Mouse (Mus musculus) hindbrain, embryonic 11.5 days (tissue): Measurements from ENCODE around the gene Fbxl17. TPM values are rescaled to one million over a fixed set of nuclear protein-coding genes. Genes with fewer than 3 reads are reported as not detected.

Source experiments
- ATAC-seq: fragments of 200-750 bp; cut with Nextera tagmentation; 2 replicates; pipeline ENCODE4 v1.8.0; 2017; ENCODE audit warnings: mild to moderate bottlenecking, moderate TSS enrichment, moderate library complexity; ENCODE audit not compliant: low FRiP score
- DNase-seq: peaks from one replicate; pipeline ENCODE4 v3.0.0-alpha.2; 2015; ENCODE audit warnings: low spot score
- H3K27ac ChIP-seq: fragments of 300-500 bp; sonication (generic); 2 replicates; pipeline ENCODE4 v1.5.1; 2014; ENCODE audit warnings: mild to moderate bottlenecking, low read depth, low read length
- H3K27me3 ChIP-seq: fragments of 300-500 bp; sonication (generic); 2 replicates; pipeline ENCODE4 v1.6.1; 2014; ENCODE audit warnings: mild to moderate bottlenecking, low read length, moderate library complexity, mixed read lengths; ENCODE audit not compliant: control insufficient read depth, insufficient read depth
- H3K36me3 ChIP-seq: fragments of 300-500 bp; sonication (generic); 2 replicates; pipeline ENCODE4 v1.6.1; 2014; ENCODE audit warnings: mild to moderate bottlenecking, low read length, moderate library complexity, mixed read lengths; ENCODE audit not compliant: control insufficient read depth, insufficient read depth
- H3K4me1 ChIP-seq: fragments of 300-500 bp; sonication (generic); replicated peaks from 2 replicates; pipeline ENCODE4 v1.6.1; 2014; ENCODE audit warnings: low read length, mixed read lengths; ENCODE audit not compliant: control insufficient read depth, insufficient read depth
- H3K4me2 ChIP-seq: fragments of 300-500 bp; sonication (generic); replicated peaks from 2 replicates; pipeline ENCODE4 v1.6.1; 2014; ENCODE audit warnings: mild to moderate bottlenecking, low read depth, low read length
- H3K4me3 ChIP-seq: fragments of 300-500 bp; sonication (generic); 2 replicates; pipeline ENCODE4 v1.5.1; 2014; ENCODE audit warnings: low read depth, low read length
- H3K9ac ChIP-seq: fragments of 300-500 bp; sonication (generic); 2 replicates; pipeline ENCODE4 v1.6.1; 2014; ENCODE audit warnings: low read depth, low read length
- H3K9me3 ChIP-seq: fragments of 300-500 bp; sonication (generic); 2 replicates; pipeline ENCODE4 v1.6.1; 2016; ENCODE audit warnings: low read length; ENCODE audit not compliant: control insufficient read depth
- WGBS: fragments of 180-500 bp; shearing (Covaris S2); extraction: QIAGEN DNeasy Blood & Tissue Kit; methylation state at CpG from one replicate; pipeline ENCODE4 v1.1.7; 2014; 5-methylcytosine and 5-hydroxymethylcytosine counted together
- polyA plus RNA-seq: library from polyadenylated mRNA; unstranded; fragments of >200 nt; fragmentation: Nextera tagmentation; extraction: Ambion mirVana; gene quantifications from 2 replicates; pipeline ENCODE4 v1.2.1, GENCODE M21; 2014

Gene Fbxl17
- polyA plus RNA-seq, 1 experiment from 2014 or later = 9.1 TPM

GRCm38 (mm10) chr17:63282004-63282403 lies 217.8 kb downstream of the Fbxl17 start:
- no peak overlapping the region for H3K27ac ChIP-seq
- no peak overlapping the region for H3K4me3 ChIP-seq
- no peaks in the 10 kb centered on the region for H3K36me3 ChIP-seq
- 72% methylated on average over 5 of the region's 5 CpGs for WGBS
- no peak overlapping the region for H3K9ac ChIP-seq
- H3K27me3 ChIP-seq = no peaks in the 10 kb centered on the region
- no peak for DNase-seq
- no peak for ATAC-seq
- no peak overlapping the region for H3K4me2 ChIP-seq
- no peaks in the 10 kb centered on the region for H3K9me3 ChIP-seq
- no peaks in the 10 kb centered on the region for H3K4me1 ChIP-seq

GRCm38 (mm10) chr17:63280990-63281389 lies 218.8 kb downstream of the Fbxl17 start:
- no peak overlapping the region for H3K27ac ChIP-seq
- ATAC-seq (no peak), DNase-seq (no peak)
- no peaks in the 10 kb centered on the region for H3K36me3 ChIP-seq
- H3K9ac ChIP-seq = no peak overlapping the region
- H3K4me3 ChIP-seq = no peak overlapping the region
- 75% methylated on average over 2 of the region's 2 CpGs for WGBS
- no peak overlapping the region for H3K4me2 ChIP-seq
- H3K4me1 ChIP-seq = no peaks in the 10 kb centered on the region
- no peaks in the 10 kb centered on the region for H3K27me3 ChIP-seq
- H3K9me3 ChIP-seq = no peaks in the 10 kb centered on the region

GRCm38 (mm10) chr17:63279144-63279543 lies 220.7 kb downstream of the Fbxl17 start:
- no peak overlapping the region for H3K4me3 ChIP-seq
- no peaks in the 10 kb centered on the region for H3K4me1 ChIP-seq
- 83% methylated on average over 4 of the region's 4 CpGs for WGBS
- H3K36me3 ChIP-seq = no peaks in the 10 kb centered on the region
- H3K9me3 ChIP-seq = no peaks in the 10 kb centered on the region
- H3K9ac ChIP-seq = no peak overlapping the region
- DNase-seq (no peak), ATAC-seq (no peak)
- H3K4me2 ChIP-seq = no peak overlapping the region
- H3K27me3 ChIP-seq = no peaks in the 10 kb centered on the region
- no peak overlapping the region for H3K27ac ChIP-seq

DNA sequence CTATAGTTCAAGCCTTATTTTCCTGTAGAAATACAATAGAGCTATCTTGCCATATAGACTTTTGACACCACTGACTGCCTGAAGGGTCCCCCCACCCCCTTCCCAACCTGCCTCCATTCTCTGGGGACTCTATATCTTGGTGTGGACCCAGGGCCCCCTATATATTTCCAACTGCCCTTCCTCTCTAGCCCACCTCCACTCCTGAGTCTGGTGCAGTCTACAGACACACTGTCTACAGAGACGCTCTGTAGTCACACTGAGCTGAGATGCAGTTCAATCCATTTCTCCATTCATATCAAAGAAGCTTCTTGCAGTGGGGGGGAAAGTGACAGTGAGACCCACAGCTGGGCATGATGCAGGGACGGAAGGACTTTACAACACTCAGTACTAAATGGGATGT lies 226.5 kb downstream of the Fbxl17 start:
- Histone ChIP-seq H3K4me3 (no peak overlapping the region), H3K4me1 (no peaks in the 10 kb centered on the region), H3K27ac (no peak overlapping the region), H3K9me3 (no peaks in the 10 kb centered on the region), H3K27me3 (no peaks in the 10 kb centered on the region), H3K9ac (no peak overlapping the region), H3K36me3 (no peaks in the 10 kb centered on the region), H3K4me2 (no peak overlapping the region)
- no peak for ATAC-seq
- 86% methylated on average over 2 of the region's 2 CpGs for WGBS
- DNase-seq = no peak

DNA sequence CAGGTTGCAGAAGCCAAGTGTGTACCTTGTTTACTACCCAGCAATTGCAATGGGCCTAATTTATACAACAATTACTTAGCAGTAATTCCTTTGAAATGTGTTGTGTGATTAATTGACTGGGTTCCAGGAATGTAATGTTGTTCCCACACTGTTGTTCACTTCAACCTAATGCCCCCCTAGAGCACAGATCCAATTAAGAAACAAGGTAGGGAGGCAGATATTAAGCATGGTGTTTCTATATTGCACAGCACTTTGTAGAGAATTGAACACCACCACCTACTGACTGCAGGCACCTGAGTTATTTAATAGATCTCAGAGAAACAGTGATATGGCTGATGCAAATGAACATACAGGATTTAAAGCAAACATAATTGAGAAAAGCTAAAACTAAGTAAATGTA lies 226.9 kb downstream of the Fbxl17 start:
- Histone ChIP-seq H3K27me3 (no peaks in the 10 kb centered on the region), H3K4me3 (no peak overlapping the region), H3K4me1 (no peaks in the 10 kb centered on the region), H3K9me3 (no peaks in the 10 kb centered on the region), H3K36me3 (no peaks in the 10 kb centered on the region), H3K27ac (no peak overlapping the region), H3K4me2 (no peak overlapping the region), H3K9ac (no peak overlapping the region)
- ATAC-seq (no peak), DNase-seq (no peak)

DNA sequence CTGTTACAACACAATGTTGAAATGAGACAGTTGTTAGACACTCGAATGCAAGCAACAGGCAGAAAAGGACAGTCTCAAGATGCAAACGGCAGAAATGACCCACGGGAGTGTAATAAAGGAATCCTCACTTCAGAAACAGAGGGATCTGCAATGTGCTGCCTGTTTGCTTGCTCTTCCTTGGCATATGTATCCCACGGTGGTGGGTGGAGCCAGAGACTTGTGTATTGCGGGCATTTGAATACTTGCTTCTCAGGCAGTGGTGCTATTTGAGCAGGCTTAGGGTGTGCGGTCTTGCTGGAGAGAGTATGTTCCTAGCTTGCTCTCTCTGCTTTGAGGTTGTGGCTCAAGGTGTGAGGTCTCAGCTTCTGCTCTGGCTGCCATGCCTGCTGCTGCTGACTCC lies 228.8 kb downstream of the Fbxl17 start:
- no peak overlapping the region for H3K4me3 ChIP-seq
- ATAC-seq (no peak), DNase-seq (no peak)
- no peaks in the 10 kb centered on the region for H3K4me1 ChIP-seq
- H3K27me3 ChIP-seq = no peaks in the 10 kb centered on the region
- no peak overlapping the region for H3K4me2 ChIP-seq
- H3K9ac ChIP-seq = no peak overlapping the region
- no peaks in the 10 kb centered on the region for H3K9me3 ChIP-seq
- no peak overlapping the region for H3K27ac ChIP-seq
- 79% methylated on average over 6 of the region's 6 CpGs for WGBS
- H3K36me3 ChIP-seq = no peaks in the 10 kb centered on the region

GRCm38 (mm10) chr17:63270513-63270912 lies 229.3 kb downstream of the Fbxl17 start:
- Histone ChIP-seq H3K4me2 (no peak overlapping the region), H3K27ac (no peak overlapping the region), H3K9ac (no peak overlapping the region), H3K27me3 (no peaks in the 10 kb centered on the region), H3K4me3 (no peak overlapping the region), H3K36me3 (no peaks in the 10 kb centered on the region), H3K9me3 (no peaks in the 10 kb centered on the region), H3K4me1 (no peaks in the 10 kb centered on the region)
- WGBS = 89% methylated on average over 5 of the region's 5 CpGs
- ATAC-seq (no peak), DNase-seq (no peak)

DNA sequence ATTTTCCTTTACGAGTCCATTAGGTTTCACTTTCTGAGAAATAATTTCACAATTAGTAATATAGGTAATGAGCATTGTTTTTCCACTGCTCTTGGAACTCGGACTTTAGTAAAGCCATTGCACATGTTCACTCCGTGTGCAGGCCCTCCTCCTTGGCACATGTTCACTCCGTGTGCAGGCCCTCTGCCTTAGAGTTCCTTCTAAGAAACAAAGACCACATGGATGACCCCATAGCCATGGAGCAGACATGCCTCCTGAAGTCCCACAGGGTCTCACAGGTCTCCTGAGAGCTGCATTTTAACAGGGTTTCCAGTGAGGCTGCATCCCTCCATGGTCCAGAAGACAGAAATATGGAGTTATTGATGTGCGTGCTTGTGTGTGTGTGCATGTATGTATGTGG lies 237.1 kb downstream of the Fbxl17 start:
- Histone ChIP-seq H3K27ac (no peak overlapping the region), H3K27me3 (no peaks in the 10 kb centered on the region)

DNA sequence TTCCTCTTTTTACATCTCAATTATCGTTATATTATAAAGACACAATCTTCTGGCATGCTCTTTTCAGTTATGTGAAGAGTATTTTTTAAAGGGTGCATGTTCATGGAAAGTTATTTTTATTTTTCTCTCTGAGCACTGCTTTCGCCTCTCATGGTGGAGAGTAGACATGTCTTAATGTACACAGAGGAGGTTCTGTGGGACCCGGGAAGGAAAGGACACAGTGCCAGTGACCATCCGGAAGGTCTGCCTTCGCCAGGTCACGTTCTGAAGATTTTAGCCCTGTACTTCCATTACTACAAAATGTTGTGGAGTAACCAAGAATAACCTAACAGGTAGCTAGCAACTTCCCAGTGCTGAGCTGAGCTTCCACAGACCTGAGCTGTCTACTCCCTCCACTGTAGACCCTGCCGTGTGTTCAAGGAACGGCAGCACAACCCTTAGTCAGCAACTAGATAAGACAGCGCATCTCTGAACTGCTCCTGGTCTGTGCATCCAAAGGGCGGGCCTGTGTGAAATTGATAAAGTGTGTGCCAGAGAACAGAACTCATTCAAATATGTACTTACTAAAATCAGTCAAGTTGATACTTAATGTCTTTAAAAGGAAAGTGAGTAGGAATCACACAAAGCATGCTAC lies 238.2 kb downstream of the Fbxl17 start:
- H3K4me1 ChIP-seq = no peaks in the 10 kb centered on the region
- no peaks in the 10 kb centered on the region for H3K36me3 ChIP-seq
- H3K9me3 ChIP-seq = no peaks in the 10 kb centered on the region
- H3K4me3 ChIP-seq = no peak overlapping the region
- H3K9ac ChIP-seq = no peak overlapping the region
- DNase-seq = no peak
- no peak overlapping the region for H3K4me2 ChIP-seq
- no peak overlapping the region for H3K27ac ChIP-seq
- no peak for ATAC-seq
- no peaks in the 10 kb centered on the region for H3K27me3 ChIP-seq
- 92% methylated on average over 10 of the region's 10 CpGs for WGBS

More for the DNA sequence above, 237.1 kb downstream of the Fbxl17 start:
- Histone ChIP-seq H3K9me3 (no peaks in the 10 kb centered on the region), H3K9ac (no peak overlapping the region), H3K4me2 (no peak overlapping the region), H3K4me3 (no peak overlapping the region), H3K4me1 (no peaks in the 10 kb centered on the region), H3K36me3 (no peaks in the 10 kb centered on the region)
- DNase-seq (no peak), ATAC-seq (no peak)
- 92% methylated on average over 5 of the region's 5 CpGs for WGBS
